Mouse (Mus musculus): Measurements from ENCODE around the gene Cdkn2b. TPM values are rescaled to one million over a fixed set of nuclear protein-coding genes. Genes with fewer than 3 reads are reported as not detected.

Cdkn2b gene
- polyA plus RNA-seq, 1 experiment from 2014 or later, result 1.7 TPM

DNA sequence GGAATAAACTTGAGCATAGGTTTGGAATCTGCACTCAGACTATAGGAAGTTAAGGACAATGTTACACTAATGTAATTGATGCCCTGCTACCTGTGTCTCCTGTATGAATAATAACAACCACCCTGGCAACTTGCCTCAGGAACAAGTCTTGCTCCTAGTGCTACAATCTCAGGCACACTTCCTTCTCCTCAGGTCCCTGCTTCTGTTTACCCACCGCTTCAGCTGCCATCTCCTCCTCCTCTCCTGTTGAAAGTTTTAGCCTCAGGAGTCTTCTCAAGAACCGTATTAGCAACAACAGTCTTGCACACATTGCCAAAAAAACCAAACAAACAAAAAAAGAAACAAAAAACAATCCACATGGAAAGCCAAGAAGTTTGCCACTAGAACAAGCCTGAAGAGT lies 31.2 kb downstream of the Cdkn2b start:
- Histone ChIP-seq H3K9ac (ENCODE audit: low read depth, low read length) (no peak overlapping the region), H3K4me1 (ENCODE audit: control insufficient read depth, insufficient read depth, low read depth, low read length) (no peaks in the 10 kb centered on the region), H3K4me2 (ENCODE audit: low read length) (no peak overlapping the region), H3K27ac (ENCODE audit: low read depth, low read length) (no peak overlapping the region), H3K9me3 (ENCODE audit: control insufficient read depth, low read length) (no peaks in the 10 kb centered on the region), H3K27me3 (replicated peaks; ENCODE audit: control insufficient read depth, insufficient read depth, low read length) (peaks cover 65% of the 10 kb centered on the region), H3K4me3 (ENCODE audit: low read length) (no peak overlapping the region), H3K36me3 (ENCODE audit: control insufficient read depth, insufficient read depth, low read length) (no peaks in the 10 kb centered on the region)
- WGBS, result 4% methylated on average over 2 of the region's 2 CpGs
- no peak for ATAC-seq

DNA sequence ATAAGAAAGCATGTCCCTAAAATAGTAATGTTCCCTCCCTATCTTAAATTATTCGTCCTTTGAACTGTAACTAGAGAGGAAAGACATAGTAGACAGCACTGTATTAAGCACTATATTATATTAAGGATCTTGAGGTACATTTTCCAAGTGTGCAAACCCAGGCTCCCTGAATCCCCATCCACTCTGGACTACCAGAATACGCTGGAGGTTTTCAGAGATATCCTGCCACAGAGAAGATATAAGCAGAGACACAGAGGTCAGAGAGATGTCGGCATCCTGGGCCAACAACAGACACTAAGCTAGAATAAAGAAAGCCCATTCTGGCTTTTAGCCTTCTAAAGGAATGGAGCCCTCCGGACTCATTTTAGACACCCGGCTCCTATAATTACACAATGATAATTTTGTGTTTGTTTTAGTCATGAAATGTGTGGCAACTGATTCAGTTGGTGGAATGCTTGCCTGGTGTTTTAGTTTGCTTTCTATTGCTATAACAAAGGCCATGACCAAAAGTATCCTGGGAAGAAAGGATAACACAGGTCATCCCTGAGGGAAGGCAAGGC lies 33.4 kb downstream of the Cdkn2b start:
- no peaks in the 10 kb centered on the region for H3K4me1 ChIP-seq (ENCODE audit: control insufficient read depth, insufficient read depth, low read depth, low read length)
- 5% methylated on average over 5 of the region's 5 CpGs for WGBS
- H3K36me3 ChIP-seq (ENCODE audit: control insufficient read depth, insufficient read depth, low read length), result no peaks in the 10 kb centered on the region
- no peak overlapping the region for H3K27ac ChIP-seq (ENCODE audit: low read depth, low read length)
- H3K9ac ChIP-seq (ENCODE audit: low read depth, low read length), result no peak overlapping the region
- H3K4me2 ChIP-seq (ENCODE audit: low read length), result no peak overlapping the region
- ATAC-seq, result no peak
- H3K9me3 ChIP-seq (ENCODE audit: control insufficient read depth, low read length), result no peaks in the 10 kb centered on the region
- H3K27me3 ChIP-seq (replicated peaks; ENCODE audit: control insufficient read depth, insufficient read depth, low read length), result peaks cover 60% of the 10 kb centered on the region
- H3K4me3 ChIP-seq (ENCODE audit: low read length), result no peak overlapping the region

DNA sequence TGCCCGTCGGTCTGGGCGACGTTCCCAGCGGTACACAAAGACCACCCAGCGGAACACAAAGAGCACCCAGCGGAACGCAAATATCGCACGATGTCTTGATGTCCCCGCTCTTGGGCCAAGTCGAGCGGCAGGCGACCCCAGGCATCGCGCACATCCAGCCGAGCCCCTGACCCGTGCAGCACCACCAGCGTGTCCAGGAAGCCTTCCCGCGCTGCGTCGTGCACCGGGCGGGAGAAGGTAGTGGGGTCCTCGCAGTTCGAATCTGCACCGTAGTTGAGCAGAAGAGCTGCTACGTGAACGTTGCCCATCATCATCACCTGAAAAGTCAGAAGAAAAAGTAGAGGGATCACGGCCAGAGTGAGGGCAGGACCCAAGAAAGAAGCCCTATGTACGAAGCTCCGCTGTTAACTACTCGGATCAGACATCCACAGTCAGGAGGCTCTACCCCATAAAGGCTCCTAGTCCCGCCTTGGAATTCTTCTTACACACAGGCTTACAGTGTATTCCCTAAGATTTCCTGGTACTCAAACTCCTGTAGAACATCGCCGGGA lies 34.1 kb downstream of the Cdkn2b start:
- Histone ChIP-seq H3K27me3 (replicated peaks; ENCODE audit: control insufficient read depth, insufficient read depth, low read length) (peaks cover 56% of the 10 kb centered on the region), H3K27ac (ENCODE audit: low read depth, low read length) (no peak overlapping the region), H3K4me2 (ENCODE audit: low read length) (no peak overlapping the region), H3K4me3 (ENCODE audit: low read length) (no peak overlapping the region), H3K9me3 (ENCODE audit: control insufficient read depth, low read length) (no peaks in the 10 kb centered on the region), H3K4me1 (ENCODE audit: control insufficient read depth, insufficient read depth, low read depth, low read length) (no peaks in the 10 kb centered on the region), H3K9ac (ENCODE audit: low read depth, low read length) (no peak overlapping the region), H3K36me3 (ENCODE audit: control insufficient read depth, insufficient read depth, low read length) (no peaks in the 10 kb centered on the region)
- no peak for ATAC-seq
- under 1% methylated on average over 37 of the region's 37 CpGs for WGBS

DNA sequence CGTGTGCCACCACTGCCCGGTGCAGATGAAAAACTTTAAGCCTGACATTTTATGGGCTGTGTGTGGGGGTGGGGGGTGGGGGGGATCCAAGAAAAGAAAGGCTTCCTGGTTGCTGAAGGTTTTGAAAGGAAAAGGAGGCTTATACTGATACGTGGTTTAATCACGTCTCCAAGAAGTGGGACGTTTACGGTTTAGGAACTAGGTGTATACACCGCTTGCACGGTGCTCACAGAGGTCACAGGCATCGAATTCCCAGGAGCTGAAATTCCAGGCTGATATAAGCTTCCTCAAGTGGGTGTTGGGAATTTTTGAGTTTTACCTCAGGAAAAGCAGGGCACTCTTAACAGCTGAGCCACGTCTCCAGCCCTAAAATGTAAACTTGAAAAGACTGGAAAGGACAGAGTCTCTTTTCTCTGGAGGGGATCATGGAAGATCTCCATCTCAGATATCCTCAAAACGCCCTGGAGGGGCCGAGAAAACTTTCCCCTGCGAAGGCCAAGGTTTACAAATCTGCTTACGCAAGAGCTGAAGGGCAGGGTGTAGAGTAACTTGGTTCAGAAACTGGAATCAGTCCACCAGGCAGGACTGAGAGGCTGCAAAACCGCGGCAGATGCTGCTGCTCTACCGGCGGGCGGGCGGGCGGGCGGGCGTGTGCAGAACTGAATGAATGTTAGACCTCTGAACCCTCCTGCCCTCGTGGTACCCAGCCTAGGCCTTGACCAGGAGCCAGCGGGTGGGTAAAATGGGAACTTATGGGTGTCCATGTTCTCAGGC lies 34.8 kb downstream of the Cdkn2b start:
- no peak overlapping the region for H3K9ac ChIP-seq (ENCODE audit: low read depth, low read length)
- ATAC-seq, result no peak
- no peak overlapping the region for H3K27ac ChIP-seq (ENCODE audit: low read depth, low read length)
- H3K4me3 ChIP-seq (ENCODE audit: low read length), result no peak overlapping the region
- no peaks in the 10 kb centered on the region for H3K9me3 ChIP-seq (ENCODE audit: control insufficient read depth, low read length)
- H3K4me1 ChIP-seq (ENCODE audit: control insufficient read depth, insufficient read depth, low read depth, low read length), result no peaks in the 10 kb centered on the region
- H3K27me3 ChIP-seq (replicated peaks; ENCODE audit: control insufficient read depth, insufficient read depth, low read length), result peaks cover 53% of the 10 kb centered on the region
- 2% methylated on average over 25 of the region's 25 CpGs for WGBS
- no peak overlapping the region for H3K4me2 ChIP-seq (ENCODE audit: low read length)
- H3K36me3 ChIP-seq (ENCODE audit: control insufficient read depth, insufficient read depth, low read length), result no peaks in the 10 kb centered on the region

- Histone ChIP-seq H3K9ac (ENCODE audit: low read depth, low read length) (no peak overlapping the region), H3K4me1 (ENCODE audit: control insufficient read depth, insufficient read depth, low read depth, low read length) (no peaks in the 10 kb centered on the region), H3K4me2 (ENCODE audit: low read length) (no peak overlapping the region), H3K27me3 (replicated peaks; ENCODE audit: control insufficient read depth, insufficient read depth, low read length) (peaks cover 57% of the 10 kb centered on the region), H3K4me3 (ENCODE audit: low read length) (no peak overlapping the region), H3K27ac (ENCODE audit: low read depth, low read length) (no peak overlapping the region), H3K9me3 (ENCODE audit: control insufficient read depth, low read length) (no peaks in the 10 kb centered on the region), H3K36me3 (ENCODE audit: control insufficient read depth, insufficient read depth, low read length) (no peaks in the 10 kb centered on the region)
- WGBS, result 1% methylated on average over 24 of the region's 24 CpGs
- no peak; the same call in 1 of the 2 replicates for ATAC-seq
These were observed 35.9 kb downstream of the Cdkn2b start for GRCm38 (mm10) chr4:89274829-89275548.

- WGBS, result 2% methylated on average over 14 of the region's 14 CpGs
- Histone ChIP-seq H3K4me3 (ENCODE audit: low read length) (no peak overlapping the region), H3K27ac (ENCODE audit: low read depth, low read length) (no peak overlapping the region), H3K27me3 (replicated peaks; ENCODE audit: control insufficient read depth, insufficient read depth, low read length) (peaks cover 49% of the 10 kb centered on the region), H3K4me1 (ENCODE audit: control insufficient read depth, insufficient read depth, low read depth, low read length) (no peaks in the 10 kb centered on the region), H3K36me3 (ENCODE audit: control insufficient read depth, insufficient read depth, low read length) (no peaks in the 10 kb centered on the region), H3K4me2 (ENCODE audit: low read length) (no peak overlapping the region), H3K9me3 (ENCODE audit: control insufficient read depth, low read length) (no peaks in the 10 kb centered on the region), H3K9ac (ENCODE audit: low read depth, low read length) (no peak overlapping the region)
- no peak for ATAC-seq
These were observed 36.8 kb downstream of the Cdkn2b start for GRCm38 (mm10) chr4:89274006-89274405.

DNA sequence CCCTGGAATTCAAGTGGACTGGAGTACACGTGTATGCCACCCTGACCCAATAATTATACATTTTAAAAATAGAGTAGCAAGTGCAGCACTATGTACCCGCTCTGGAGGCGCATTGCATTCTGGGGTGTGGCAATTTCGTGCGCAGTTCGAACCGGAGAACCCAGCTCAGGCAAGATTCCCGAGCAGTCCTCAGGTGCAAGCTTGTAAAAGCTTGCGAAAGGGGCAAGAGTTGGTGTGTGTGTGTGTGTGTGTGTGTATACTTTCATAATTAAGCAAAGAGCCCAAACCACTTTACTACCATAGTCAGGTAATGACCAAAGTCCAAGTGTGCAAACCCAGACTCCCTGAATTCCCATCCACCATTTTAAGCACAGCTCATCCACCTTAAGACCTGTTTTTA lies 37.3 kb downstream of the Cdkn2b start:
- ATAC-seq, result no peak
- no peaks in the 10 kb centered on the region for H3K4me1 ChIP-seq (ENCODE audit: control insufficient read depth, insufficient read depth, low read depth, low read length)

GRCm38 (mm10) chr4:89272961-89273540 lies 37.8 kb downstream of the Cdkn2b start:
- H3K27me3 ChIP-seq (replicated peaks; ENCODE audit: control insufficient read depth, insufficient read depth, low read length), result peaks cover 47% of the 10 kb centered on the region
- no peak overlapping the region for H3K4me2 ChIP-seq (ENCODE audit: low read length)
- no peaks in the 10 kb centered on the region for H3K36me3 ChIP-seq (ENCODE audit: control insufficient read depth, insufficient read depth, low read length)
- H3K4me3 ChIP-seq (ENCODE audit: low read length), result no peak overlapping the region
- no peak for ATAC-seq
- no peaks in the 10 kb centered on the region for H3K9me3 ChIP-seq (ENCODE audit: control insufficient read depth, low read length)
- no peak overlapping the region for H3K27ac ChIP-seq (ENCODE audit: low read depth, low read length)
- WGBS, result under 1% methylated on average over 20 of the region's 20 CpGs
- no peaks in the 10 kb centered on the region for H3K4me1 ChIP-seq (ENCODE audit: control insufficient read depth, insufficient read depth, low read depth, low read length)
- no peak overlapping the region for H3K9ac ChIP-seq (ENCODE audit: low read depth, low read length)

More for the DNA sequence above, 37.3 kb downstream of the Cdkn2b start:
- H3K4me2 ChIP-seq (ENCODE audit: low read length), result no peak overlapping the region
- peaks cover 46% of the 10 kb centered on the region for H3K27me3 ChIP-seq (replicated peaks; ENCODE audit: control insufficient read depth, insufficient read depth, low read length)
- H3K9me3 ChIP-seq (ENCODE audit: control insufficient read depth, low read length), result no peaks in the 10 kb centered on the region
- 0% methylated on average over 9 of the region's 9 CpGs for WGBS
- H3K4me3 ChIP-seq (ENCODE audit: low read length), result no peak overlapping the region
- H3K27ac ChIP-seq (ENCODE audit: low read depth, low read length), result no peak overlapping the region
- H3K9ac ChIP-seq (ENCODE audit: low read depth, low read length), result no peak overlapping the region
- H3K36me3 ChIP-seq (ENCODE audit: control insufficient read depth, insufficient read depth, low read length), result no peaks in the 10 kb centered on the region

Measured in hindbrain, embryonic 16.5 days (tissue).